8 mouse cellular contexts compared by ENCODE assay signal in the genomic region with DNA sequence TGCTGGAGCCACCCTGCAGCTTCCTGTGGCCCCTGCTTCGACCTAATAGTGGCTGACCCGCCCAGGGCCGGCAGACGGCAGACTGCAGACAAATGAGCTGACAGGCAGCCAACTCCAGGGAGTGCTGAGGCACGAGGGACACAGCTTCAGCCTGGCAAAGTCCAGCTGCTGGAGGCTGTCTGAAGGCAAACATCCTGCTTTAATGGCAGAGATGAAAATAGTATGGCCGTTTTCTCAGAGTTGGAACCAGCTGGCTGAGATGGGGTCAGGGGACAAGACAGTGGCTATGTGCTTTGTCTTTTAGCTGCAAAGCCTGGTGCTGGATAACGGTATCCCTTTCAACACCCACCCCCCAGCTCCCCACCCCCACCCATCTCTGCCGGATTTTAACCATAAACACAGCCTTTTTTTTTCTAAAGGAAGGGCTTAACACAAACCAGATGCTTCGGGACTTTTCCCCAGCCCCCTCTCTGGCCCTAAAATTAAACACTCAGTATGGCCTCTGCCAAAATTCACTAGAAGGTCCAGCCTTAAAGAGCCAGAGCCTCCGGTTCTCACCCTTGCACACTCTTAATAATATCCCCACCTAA. TPM values are rescaled to one million over a fixed set of nuclear protein-coding genes. Genes with fewer than 3 reads are reported as not detected.
DNase-seq lines count a peak whose midpoint lies in the region; ATAC-seq and TF ChIP-seq lines count a peak whose summit lies in the region.

No protein-coding gene starts in this region.

- ATAC-seq in forebrain, embryonic 12.5 days (ENCODE audit: low FRiP score) = 0 out of 2 replicates have a peak, but pooled peaks have one; percentile 33
- ATAC-seq in heart, embryonic 16.5 days (replicated peaks; ENCODE audit: extremely low read depth, insufficient read depth, low FRiP score) = peak; percentile 87
- peak; percentile 87 for ATAC-seq in liver, embryonic 16.5 days (ENCODE audit: low read depth)
- ATAC-seq in neural tube, embryonic 15.5 days (ENCODE audit: low FRiP score) = no peak

- no peaks in the 10 kb centered on the region for H3K36me3 ChIP-seq in thymus, adult 2 months (ENCODE audit: control insufficient read depth, insufficient read depth, low read length)
- H3K36me3 ChIP-seq in forebrain, embryonic 12.5 days (replicated peaks) = 0 out of 2 replicates have a peak, but pooled peaks cover 3% of the 10 kb centered on the region
- no peaks in the 10 kb centered on the region for H3K36me3 ChIP-seq in heart, embryonic 16.5 days (ENCODE audit: control insufficient read depth, insufficient read depth)
- H3K36me3 ChIP-seq in liver, embryonic 16.5 days (ENCODE audit: control insufficient read depth, insufficient read depth) = no peaks in the 10 kb centered on the region
- H3K36me3 ChIP-seq in neural tube, embryonic 15.5 days = 0 out of 2 replicates have a peak, but pooled peaks cover 3% of the 10 kb centered on the region

- no peak for TF ChIP-seq POLR2A in thymus, adult 2 months (IDR thresholded peaks at IDR 0.05; ENCODE audit: control insufficient read depth, extremely low read depth, insufficient read depth, low read length, poor library complexity)

- no peak overlapping the region for H3K4me2 ChIP-seq in forebrain, embryonic 12.5 days
- peak overlapping the region; percentile 51 for H3K4me2 ChIP-seq in heart, embryonic 16.5 days (ENCODE audit: low read depth, low read length)
- H3K4me2 ChIP-seq in liver, embryonic 16.5 days (ENCODE audit: low read depth, low read length) = peak overlapping the region; percentile 32
- H3K4me2 ChIP-seq in neural tube, embryonic 15.5 days = peak overlapping the region; percentile 23; the same call in 1 of the 2 replicates

- peaks cover 55% of the 10 kb centered on the region for H3K4me1 ChIP-seq in thymus, adult 2 months (replicated peaks; ENCODE audit: control insufficient read depth, insufficient read depth, low read length)
- peaks cover 48% of the 10 kb centered on the region for H3K4me1 ChIP-seq in forebrain, embryonic 12.5 days
- H3K4me1 ChIP-seq in heart, embryonic 16.5 days (ENCODE audit: control insufficient read depth, insufficient read depth, low read length) = peaks cover 71% of the 10 kb centered on the region
- H3K4me1 ChIP-seq in liver, embryonic 16.5 days (ENCODE audit: control insufficient read depth, low read depth, low read length) = peaks cover 29% of the 10 kb centered on the region
- peaks cover 41% of the 10 kb centered on the region for H3K4me1 ChIP-seq in neural tube, embryonic 15.5 days

- TF ChIP-seq CTCF in thymus, adult 2 months (IDR thresholded peaks at IDR 0.05; ENCODE audit: borderline replicate concordance, control insufficient read depth, extremely low read depth, insufficient read depth, low read length, poor library complexity) = no peak

- H3K9me3 ChIP-seq in forebrain, embryonic 12.5 days = no peaks in the 10 kb centered on the region
- peaks cover 7% of the 10 kb centered on the region for H3K9me3 ChIP-seq in heart, embryonic 16.5 days (replicated peaks; ENCODE audit: control insufficient read depth, low read length)
- no peaks in the 10 kb centered on the region for H3K9me3 ChIP-seq in liver, embryonic 16.5 days (replicated peaks; ENCODE audit: control insufficient read depth, low read length)
- H3K9me3 ChIP-seq in neural tube, embryonic 15.5 days (replicated peaks) = 0 out of 2 replicates have a peak, but pooled peaks cover 3% of the 10 kb centered on the region

- H3K4me3 ChIP-seq in thymus, adult 2 months (ENCODE audit: control insufficient read depth, insufficient read depth, low read length) = no peak overlapping the region
- no peak overlapping the region for H3K4me3 ChIP-seq in forebrain, embryonic 12.5 days (replicated peaks)
- H3K4me3 ChIP-seq in heart, embryonic 16.5 days (ENCODE audit: low read length) = peak overlapping the region; percentile 4; the same call in 1 of the 2 replicates
- no peak overlapping the region for H3K4me3 ChIP-seq in liver, embryonic 16.5 days (ENCODE audit: low read depth, low read length)
- H3K4me3 ChIP-seq in neural tube, embryonic 15.5 days (replicated peaks) = no peak overlapping the region

- WGBS in thymus, adult 2 months = 16% methylated on average over 10 of the region's 10 CpGs
- 6% methylated on average over 10 of the region's 10 CpGs for WGBS in forebrain, embryonic 12.5 days
- under 1% methylated on average over 10 of the region's 10 CpGs for WGBS in heart, embryonic 16.5 days
- WGBS in liver, embryonic 16.5 days (ENCODE audit: insufficient replicate concordance) = 11% methylated on average over 10 of the region's 10 CpGs
- WGBS in neural tube, embryonic 15.5 days = 7% methylated on average over 10 of the region's 10 CpGs

- H3K27me3 ChIP-seq in thymus, adult 2 months (ENCODE audit: control insufficient read depth, insufficient read depth, low read length) = no peaks in the 10 kb centered on the region
- H3K27me3 ChIP-seq in forebrain, embryonic 12.5 days = no peaks in the 10 kb centered on the region
- H3K27me3 ChIP-seq in heart, embryonic 16.5 days (ENCODE audit: control insufficient read depth, insufficient read depth, low read length) = no peaks in the 10 kb centered on the region
- no peaks in the 10 kb centered on the region for H3K27me3 ChIP-seq in liver, embryonic 16.5 days (ENCODE audit: control insufficient read depth, insufficient read depth, low read depth, low read length)
- no peaks in the 10 kb centered on the region for H3K27me3 ChIP-seq in neural tube, embryonic 15.5 days (replicated peaks)

- H3K9ac ChIP-seq in forebrain, embryonic 12.5 days = peak overlapping the region; percentile 9
- peak overlapping the region; percentile 55 for H3K9ac ChIP-seq in heart, embryonic 16.5 days (ENCODE audit: low read length)
- H3K9ac ChIP-seq in liver, embryonic 16.5 days (ENCODE audit: low read depth, low read length) = peak overlapping the region; percentile 12; the same call in 1 of the 2 replicates
- no peak overlapping the region for H3K9ac ChIP-seq in neural tube, embryonic 15.5 days (replicated peaks)

- peak overlapping the region; percentile 18; the same call in 1 of the 2 replicates for H3K27ac ChIP-seq in thymus, adult 2 months (ENCODE audit: control insufficient read depth, insufficient read depth, low read length)
- peak overlapping the region; percentile 37 for H3K27ac ChIP-seq in forebrain, embryonic 12.5 days
- H3K27ac ChIP-seq in heart, embryonic 16.5 days (ENCODE audit: low read length) = peak overlapping the region; percentile 96
- peak overlapping the region; percentile 84 for H3K27ac ChIP-seq in liver, embryonic 16.5 days (ENCODE audit: low read length)
- H3K27ac ChIP-seq in neural tube, embryonic 15.5 days (replicated peaks) = peak overlapping the region; percentile 71

- no peak for DNase-seq in thymus, adult 2 months
- no peak for DNase-seq in thymus, postnatal 36 days
- DNase-seq in kidney, postnatal 14 days = peak; percentile 94
- no peak for DNase-seq in natural killer cell, adult 2 months (ENCODE audit: low spot score in 2 of 2)

RNA-seq across cellular contexts. Expression of a gene that starts 30.0 kb away (rescaled TPM):
- 153 and 158 TPM in 2 replicates for polyA plus RNA-seq in thymus, adult 2 months (2012; rRNA removed)
- 18.5 and 21.9 TPM in 2 replicates for polyA plus RNA-seq in forebrain, embryonic 12.5 days (2016; fragmentation: Nextera tagmentation; extraction: Ambion mirVana)
- 31.0 and 33.1 TPM in 2 replicates for polyA plus RNA-seq in heart, embryonic 16.5 days (2015; fragmentation: Nextera tagmentation; extraction: Ambion mirVana)
- polyA plus RNA-seq in liver, embryonic 16.5 days (2015; fragmentation: Nextera tagmentation; extraction: Ambion mirVana) = 7.9 and 10.3 TPM in 2 replicates
- polyA plus RNA-seq in neural tube, embryonic 15.5 days (2015; fragmentation: Nextera tagmentation; extraction: Ambion mirVana) = 8.0 and 19.7 TPM in 2 replicates

Comparison
In these comparisons a context has a peak if more than half of its experiments do, and no peak if none do; other contexts are left out.
1. H3K27ac ChIP-seq: peak in every context shown above with its lines; median percentile 96 in heart, embryonic 16.5 days; 84 in liver, embryonic 16.5 days; 71 in neural tube, embryonic 15.5 days; 37 in forebrain, embryonic 12.5 days; 18 in thymus, adult 2 months.